Mouse (Mus musculus): ENCODE data around the gene Enpp3.

- TF ChIP-seq EP300 (IDR thresholded peaks at IDR 0.05; ENCODE audit: insufficient read depth, low read depth, low read length) (no peak), CTCF (IDR thresholded peaks at IDR 0.05; ENCODE audit: low read depth, low read length) (no peak)
These were observed 77.4 kb downstream of the Enpp3 start for GRCm38 (mm10) chr10:24765151-24765755.

Data from ES-Bruce4 (cell line).